Mouse (Mus musculus): ENCODE data around the gene Stt3b. TPM values are rescaled to one million over a fixed set of nuclear protein-coding genes. Genes with fewer than 3 reads are reported as not detected.

Gene Stt3b
- polyA plus RNA-seq, 1 experiment from 2014 or later = 118 TPM

- DNase-seq (ENCODE audit: low spot score) (no peak), ATAC-seq (replicated peaks; ENCODE audit: insufficient number of reproducible peaks, low FRiP score, low TSS enrichment, low read depth) (no peak)
- WGBS = 66% methylated on average over 13 of the region's 13 CpGs
- Histone ChIP-seq H3K4me2 (ENCODE audit: low read depth, low read length) (no peak overlapping the region), H3K4me3 (ENCODE audit: low read depth, low read length) (no peak overlapping the region), H3K27ac (replicated peaks; ENCODE audit: low read depth, low read length) (no peak overlapping the region), H3K9me3 (replicated peaks; ENCODE audit: control insufficient read depth, low read length) (no peaks in the 10 kb centered on the region), H3K9ac (replicated peaks; ENCODE audit: low read length) (no peak overlapping the region), H3K4me1 (ENCODE audit: control insufficient read depth, insufficient read depth, low read length) (no peaks in the 10 kb centered on the region), H3K36me3 (replicated peaks; ENCODE audit: control insufficient read depth, insufficient read depth, low read depth, low read length) (no peaks in the 10 kb centered on the region), H3K27me3 (ENCODE audit: control insufficient read depth, insufficient read depth, low read length) (no peaks in the 10 kb centered on the region)
These were observed 15.8 kb upstream of the Stt3b start for GRCm38 (mm10) chr9:115325831-115326532.

GRCm38 (mm10) chr9:115323572-115323971 lies 13.4 kb upstream of the Stt3b start:
- H3K27ac ChIP-seq (replicated peaks; ENCODE audit: low read depth, low read length) = no peak overlapping the region
- H3K27me3 ChIP-seq (ENCODE audit: control insufficient read depth, insufficient read depth, low read length) = no peaks in the 10 kb centered on the region
- DNase-seq (ENCODE audit: low spot score) (no peak), ATAC-seq (replicated peaks; ENCODE audit: insufficient number of reproducible peaks, low FRiP score, low TSS enrichment, low read depth) (no peak)
- no peaks in the 10 kb centered on the region for H3K4me1 ChIP-seq (ENCODE audit: control insufficient read depth, insufficient read depth, low read length)
- H3K36me3 ChIP-seq (replicated peaks; ENCODE audit: control insufficient read depth, insufficient read depth, low read depth, low read length) = no peaks in the 10 kb centered on the region
- H3K4me3 ChIP-seq (ENCODE audit: low read depth, low read length) = no peak overlapping the region
- no peaks in the 10 kb centered on the region for H3K9me3 ChIP-seq (replicated peaks; ENCODE audit: control insufficient read depth, low read length)
- H3K4me2 ChIP-seq (ENCODE audit: low read depth, low read length) = no peak overlapping the region
- H3K9ac ChIP-seq (replicated peaks; ENCODE audit: low read length) = no peak overlapping the region
- WGBS = 20% methylated on average over 10 of the region's 10 CpGs

DNA sequence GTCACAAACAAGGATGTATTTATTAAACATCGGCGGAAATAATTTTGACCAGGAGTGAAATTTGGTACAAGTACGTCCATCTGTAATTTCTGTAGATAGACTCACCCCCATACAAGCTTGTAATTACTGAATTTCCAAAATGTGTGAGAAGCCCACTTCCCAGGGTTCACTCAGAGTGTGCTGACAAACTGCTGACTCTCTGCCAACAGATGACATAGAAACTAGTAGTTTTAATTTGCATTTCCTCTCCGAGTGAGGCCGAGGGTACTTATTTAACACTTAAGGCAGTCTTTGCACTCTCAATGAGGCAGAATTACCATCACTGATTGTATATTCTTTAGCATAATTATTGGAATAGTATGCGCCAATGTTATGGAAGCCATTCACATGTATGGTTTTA lies 12.2 kb upstream of the Stt3b start:
- H3K9me3 ChIP-seq (replicated peaks; ENCODE audit: control insufficient read depth, low read length) = no peaks in the 10 kb centered on the region
- no peak overlapping the region for H3K4me3 ChIP-seq (ENCODE audit: low read depth, low read length)
- no peaks in the 10 kb centered on the region for H3K36me3 ChIP-seq (replicated peaks; ENCODE audit: control insufficient read depth, insufficient read depth, low read depth, low read length)
- DNase-seq (ENCODE audit: low spot score) = no peak
- H3K27me3 ChIP-seq (ENCODE audit: control insufficient read depth, insufficient read depth, low read length) = no peaks in the 10 kb centered on the region
- H3K9ac ChIP-seq (replicated peaks; ENCODE audit: low read length) = no peak overlapping the region
- no peak for ATAC-seq (replicated peaks; ENCODE audit: insufficient number of reproducible peaks, low FRiP score, low TSS enrichment, low read depth)
- WGBS = 91% methylated on average over 6 of the region's 6 CpGs
- no peak overlapping the region for H3K27ac ChIP-seq (replicated peaks; ENCODE audit: low read depth, low read length)
- H3K4me1 ChIP-seq (ENCODE audit: control insufficient read depth, insufficient read depth, low read length) = no peaks in the 10 kb centered on the region
- H3K4me2 ChIP-seq (ENCODE audit: low read depth, low read length) = no peak overlapping the region

GRCm38 (mm10) chr9:115321052-115321451 lies 10.8 kb upstream of the Stt3b start:
- no peak overlapping the region for H3K27ac ChIP-seq (replicated peaks; ENCODE audit: low read depth, low read length)
- H3K36me3 ChIP-seq (replicated peaks; ENCODE audit: control insufficient read depth, insufficient read depth, low read depth, low read length) = no peaks in the 10 kb centered on the region
- no peak for DNase-seq (ENCODE audit: low spot score)
- no peak; the same call in 1 of the 2 replicates for ATAC-seq (replicated peaks; ENCODE audit: insufficient number of reproducible peaks, low FRiP score, low TSS enrichment, low read depth)
- H3K9me3 ChIP-seq (replicated peaks; ENCODE audit: control insufficient read depth, low read length) = no peaks in the 10 kb centered on the region; the same call in 1 of the 2 replicates
- H3K4me1 ChIP-seq (ENCODE audit: control insufficient read depth, insufficient read depth, low read length) = no peaks in the 10 kb centered on the region
- 74% methylated on average over 6 of the region's 6 CpGs for WGBS
- no peaks in the 10 kb centered on the region for H3K27me3 ChIP-seq (ENCODE audit: control insufficient read depth, insufficient read depth, low read length)
- no peak overlapping the region for H3K4me2 ChIP-seq (ENCODE audit: low read depth, low read length)
- no peak overlapping the region for H3K9ac ChIP-seq (replicated peaks; ENCODE audit: low read length)
- H3K4me3 ChIP-seq (ENCODE audit: low read depth, low read length) = no peak overlapping the region

DNA sequence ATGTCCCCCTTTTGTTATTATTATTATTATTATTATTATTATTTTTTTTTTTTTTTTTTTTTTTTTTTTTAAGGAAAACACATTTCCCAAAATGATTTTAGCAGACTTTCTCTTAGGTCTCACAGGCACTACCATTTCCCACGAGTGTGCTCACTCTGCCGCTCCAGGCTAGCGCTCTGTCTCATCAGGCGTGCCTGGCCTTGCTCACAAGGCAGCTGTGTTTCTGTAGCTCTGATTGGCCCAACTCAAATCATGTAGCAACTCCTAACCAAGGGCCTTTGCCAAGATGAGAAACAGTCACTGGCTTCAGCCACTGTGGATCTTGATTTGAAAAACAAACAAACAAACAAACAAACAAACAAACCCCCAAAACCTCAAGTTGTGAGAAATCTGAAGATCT lies 9.9 kb upstream of the Stt3b start:
- Histone ChIP-seq H3K9me3 (replicated peaks; ENCODE audit: control insufficient read depth, low read length) (no peaks in the 10 kb centered on the region; the same call in 1 of the 2 replicates), H3K27me3 (ENCODE audit: control insufficient read depth, insufficient read depth, low read length) (no peaks in the 10 kb centered on the region), H3K4me3 (ENCODE audit: low read depth, low read length) (no peak overlapping the region), H3K9ac (replicated peaks; ENCODE audit: low read length) (no peak overlapping the region), H3K4me2 (ENCODE audit: low read depth, low read length) (no peak overlapping the region), H3K36me3 (replicated peaks; ENCODE audit: control insufficient read depth, insufficient read depth, low read depth, low read length) (no peaks in the 10 kb centered on the region), H3K27ac (replicated peaks; ENCODE audit: low read depth, low read length) (no peak overlapping the region), H3K4me1 (ENCODE audit: control insufficient read depth, insufficient read depth, low read length) (no peaks in the 10 kb centered on the region)
- WGBS = 84% methylated on average over 4 of the region's 4 CpGs
- DNase-seq (ENCODE audit: low spot score) (no peak), ATAC-seq (replicated peaks; ENCODE audit: insufficient number of reproducible peaks, low FRiP score, low TSS enrichment, low read depth) (no peak)

DNA sequence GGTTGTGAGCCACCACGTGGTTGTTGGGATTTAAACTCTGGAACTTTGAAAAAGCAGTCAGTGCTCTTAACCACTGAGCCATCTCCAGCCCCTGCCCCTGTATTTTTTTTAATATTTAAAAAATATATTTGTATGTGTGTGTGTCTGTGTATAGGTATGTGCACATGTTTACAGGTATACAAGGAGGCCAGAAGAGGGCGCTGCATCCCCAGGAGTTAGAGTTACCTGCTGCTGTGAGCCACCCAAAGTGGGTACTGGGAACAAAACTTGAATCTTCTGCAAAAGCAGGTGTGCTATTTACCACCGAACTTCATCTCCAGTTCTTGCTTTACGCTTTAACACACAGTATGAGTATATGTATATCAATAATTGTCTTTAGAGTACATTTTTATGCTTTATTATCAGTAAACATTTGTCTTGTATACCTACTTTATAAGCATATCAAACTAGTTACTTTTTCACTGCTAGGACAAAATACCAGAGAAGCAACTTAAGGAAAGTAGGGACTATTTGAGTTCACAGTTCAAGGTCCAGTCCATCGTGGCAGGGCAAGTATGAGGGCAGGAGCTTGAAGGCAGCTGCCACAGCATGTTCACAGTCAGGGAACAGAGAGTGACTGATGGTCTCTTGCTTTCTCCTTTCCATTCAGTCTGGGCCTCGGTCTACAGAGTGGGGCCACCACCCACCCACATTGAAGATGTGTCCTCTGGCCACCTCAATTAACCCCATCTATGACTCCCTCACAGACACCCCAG lies 8.6 kb upstream of the Stt3b start:
- 83% methylated on average over 6 of the region's 6 CpGs for WGBS
- DNase-seq (ENCODE audit: low spot score) = no peak
- no peaks in the 10 kb centered on the region for H3K36me3 ChIP-seq (replicated peaks; ENCODE audit: control insufficient read depth, insufficient read depth, low read depth, low read length)
- H3K4me3 ChIP-seq (ENCODE audit: low read depth, low read length) = no peak overlapping the region
- no peaks in the 10 kb centered on the region; the same call in 1 of the 2 replicates for H3K9me3 ChIP-seq (replicated peaks; ENCODE audit: control insufficient read depth, low read length)
- H3K27me3 ChIP-seq (ENCODE audit: control insufficient read depth, insufficient read depth, low read length) = no peaks in the 10 kb centered on the region
- H3K4me1 ChIP-seq (ENCODE audit: control insufficient read depth, insufficient read depth, low read length) = no peaks in the 10 kb centered on the region
- H3K27ac ChIP-seq (replicated peaks; ENCODE audit: low read depth, low read length) = no peak overlapping the region
- ATAC-seq (replicated peaks; ENCODE audit: insufficient number of reproducible peaks, low FRiP score, low TSS enrichment, low read depth) = no peak
- no peak overlapping the region for H3K9ac ChIP-seq (replicated peaks; ENCODE audit: low read length)
- no peak overlapping the region for H3K4me2 ChIP-seq (ENCODE audit: low read depth, low read length)

DNA sequence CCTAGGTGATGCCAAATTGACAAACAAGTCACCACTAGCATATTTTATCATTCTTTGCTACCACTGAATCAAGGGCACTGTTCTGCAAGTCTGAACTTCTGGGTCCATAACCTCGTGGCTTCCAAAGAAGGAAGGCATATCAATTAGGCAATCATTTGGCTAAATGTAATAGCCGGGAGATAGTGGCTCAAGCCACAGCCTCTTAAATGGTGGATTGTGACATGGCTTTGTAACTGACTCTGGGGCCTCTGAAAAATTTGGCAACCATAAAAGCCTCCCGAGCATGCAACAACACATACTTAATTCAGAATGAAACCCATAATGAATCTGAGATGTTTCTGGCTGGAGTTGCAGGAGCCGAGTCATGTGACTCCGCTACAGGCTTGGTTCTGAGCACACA lies 6.8 kb upstream of the Stt3b start:
- Histone ChIP-seq H3K27me3 (ENCODE audit: control insufficient read depth, insufficient read depth, low read length) (no peaks in the 10 kb centered on the region), H3K27ac (replicated peaks; ENCODE audit: low read depth, low read length) (no peak overlapping the region), H3K9ac (replicated peaks; ENCODE audit: low read length) (no peak overlapping the region), H3K4me1 (ENCODE audit: control insufficient read depth, insufficient read depth, low read length) (no peaks in the 10 kb centered on the region), H3K36me3 (replicated peaks; ENCODE audit: control insufficient read depth, insufficient read depth, low read depth, low read length) (no peaks in the 10 kb centered on the region), H3K4me2 (ENCODE audit: low read depth, low read length) (no peak overlapping the region), H3K4me3 (ENCODE audit: low read depth, low read length) (no peak overlapping the region), H3K9me3 (replicated peaks; ENCODE audit: control insufficient read depth, low read length) (no peaks in the 10 kb centered on the region; the same call in 1 of the 2 replicates)
- WGBS = 91% methylated on average over 5 of the region's 5 CpGs
- ATAC-seq (replicated peaks; ENCODE audit: insufficient number of reproducible peaks, low FRiP score, low TSS enrichment, low read depth) = no peak
- no peak for DNase-seq (ENCODE audit: low spot score)

GRCm38 (mm10) chr9:115314556-115314955 lies 4.3 kb upstream of the Stt3b start:
- H3K27ac ChIP-seq (replicated peaks; ENCODE audit: low read depth, low read length) = no peak overlapping the region
- no peaks in the 10 kb centered on the region for H3K4me1 ChIP-seq (ENCODE audit: control insufficient read depth, insufficient read depth, low read length)
- no peak overlapping the region for H3K9ac ChIP-seq (replicated peaks; ENCODE audit: low read length)
- WGBS = 6% methylated on average over 10 of the region's 10 CpGs
- peak overlapping the region; percentile 17; the same call in 1 of the 2 replicates for H3K4me2 ChIP-seq (ENCODE audit: low read depth, low read length)
- no peaks in the 10 kb centered on the region for H3K27me3 ChIP-seq (ENCODE audit: control insufficient read depth, insufficient read depth, low read length)
- H3K4me3 ChIP-seq (ENCODE audit: low read depth, low read length) = no peak overlapping the region
- ATAC-seq (replicated peaks; ENCODE audit: insufficient number of reproducible peaks, low FRiP score, low TSS enrichment, low read depth) (no peak), DNase-seq (ENCODE audit: low spot score) (peak; percentile 58)
- H3K36me3 ChIP-seq (replicated peaks; ENCODE audit: control insufficient read depth, insufficient read depth, low read depth, low read length) = no peaks in the 10 kb centered on the region
- H3K9me3 ChIP-seq (replicated peaks; ENCODE audit: control insufficient read depth, low read length) = no peaks in the 10 kb centered on the region; the same call in 1 of the 2 replicates
